Mouse (Mus musculus): ENCODE measurements around the gene Tmem28.

DNA sequence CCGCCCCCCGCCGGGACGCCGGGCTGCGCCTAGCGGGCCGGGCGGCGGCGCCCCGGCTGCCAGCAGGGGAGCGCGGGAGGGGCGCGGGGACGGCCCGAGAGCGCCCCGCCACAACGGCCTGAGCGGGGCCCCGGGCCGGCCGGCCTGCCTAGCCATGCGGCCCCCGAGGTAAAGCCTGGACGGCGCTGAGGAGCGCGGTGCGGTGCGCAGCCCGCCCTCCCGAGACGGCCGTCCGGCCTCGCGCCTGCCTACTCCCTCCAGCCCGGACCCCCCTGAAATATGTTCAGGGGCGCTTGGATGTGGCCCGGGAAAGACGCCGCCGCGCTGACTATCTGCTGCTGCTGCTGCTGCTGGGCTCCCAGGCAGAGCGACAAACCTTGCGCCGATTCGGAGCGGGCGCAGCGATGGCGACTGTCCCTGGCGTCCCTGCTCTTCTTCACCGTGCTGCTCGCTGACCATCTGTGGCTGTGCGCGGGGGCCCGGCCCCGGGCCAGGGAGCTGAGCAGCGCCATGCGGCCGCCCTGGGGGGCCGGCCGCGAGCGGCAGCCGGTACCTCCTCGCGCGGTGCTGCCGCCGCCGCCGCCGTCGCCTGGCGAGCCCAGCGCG lies at the start of gene Tmem28:
- TF ChIP-seq CTCF (IDR thresholded peaks at IDR 0.05; ENCODE audit: low read depth) (no peak), EP300 (IDR thresholded peaks at IDR 0.05; ENCODE audit: low read depth) (no peak)
